Mouse (Mus musculus) limb, embryonic 14.5 days (tissue): ENCODE data around the gene Apoh. TPM values are rescaled to one million over a fixed set of nuclear protein-coding genes. Genes with fewer than 3 reads are reported as not detected.

ENCODE experiments used
- ATAC-seq: fragments of 200-750 bp; cut with Nextera tagmentation; 2 replicates; pipeline ENCODE4 v1.8.0; 2017; ENCODE audit warnings: low read depth, moderate number of reproducible peaks, moderate TSS enrichment; ENCODE audit not compliant: low FRiP score
- DNase-seq: peaks from one replicate; pipeline ENCODE4 v3.0.0-alpha.2; 2015; ENCODE audit warnings: low spot score
- H3K27ac ChIP-seq: fragments of 300-500 bp; sonication (generic); replicated peaks from 2 replicates; pipeline ENCODE4 v1.5.1; 2014; ENCODE audit warnings: low read depth, mild to moderate bottlenecking, low read length, moderate library complexity, mixed read lengths
- H3K27me3 ChIP-seq: fragments of 300-500 bp; sonication (generic); 2 replicates; pipeline ENCODE4 v1.6.1; 2014; ENCODE audit warnings: low read length, mixed read lengths; ENCODE audit not compliant: control insufficient read depth, insufficient read depth
- H3K36me3 ChIP-seq: fragments of 300-500 bp; sonication (generic); 2 replicates; pipeline ENCODE4 v1.6.1; 2014; ENCODE audit warnings: mild to moderate bottlenecking, low read length, moderate library complexity, mixed read lengths; ENCODE audit not compliant: control insufficient read depth, insufficient read depth
- H3K4me1 ChIP-seq: fragments of 300-500 bp; sonication (generic); 2 replicates; pipeline ENCODE4 v1.6.1; 2014; ENCODE audit warnings: antibody characterized with exemption, low read length, mixed read lengths; ENCODE audit not compliant: control insufficient read depth, insufficient read depth
- H3K4me2 ChIP-seq: fragments of 300-500 bp; sonication (generic); replicated peaks from 2 replicates; pipeline ENCODE4 v1.6.1; 2014; ENCODE audit warnings: low read depth, mild to moderate bottlenecking, low read length, moderate library complexity; ENCODE audit not compliant: severe bottlenecking
- H3K4me3 ChIP-seq: fragments of 300-500 bp; sonication (generic); replicated peaks from 2 replicates; pipeline ENCODE4 v1.5.1; 2014; ENCODE audit warnings: low read length
- H3K9ac ChIP-seq: fragments of 300-500 bp; sonication (generic); 2 replicates; pipeline ENCODE4 v1.6.1; 2014; ENCODE audit warnings: mild to moderate bottlenecking, low read depth, low read length, moderate library complexity; ENCODE audit not compliant: severe bottlenecking
- H3K9me3 ChIP-seq: fragments of 300-500 bp; sonication (generic); 2 replicates; pipeline ENCODE4 v1.6.1; 2016; ENCODE audit warnings: low read length; ENCODE audit not compliant: control insufficient read depth
- POLR2A ChIP-seq: fragments of 200-500 bp; IDR thresholded peaks from 2 replicates; pipeline ENCODE4 v1.8.0; 2012; ENCODE audit warnings: inconsistent platforms, mild to moderate bottlenecking, moderate library complexity, borderline replicate concordance; ENCODE audit not compliant: insufficient read depth, insufficient read length; ENCODE audit errors: extremely low read depth
- WGBS: fragments of 180-500 bp; shearing (Covaris S2); extraction: QIAGEN DNeasy Blood & Tissue Kit; methylation state at CpG from one replicate; pipeline ENCODE4 v1.1.7; 2014; 5-methylcytosine and 5-hydroxymethylcytosine counted together
- polyA plus RNA-seq, 2 experiments: library from polyadenylated mRNA; depleted of rRNA in 1 of 2; stranded (reverse) in 1 of 2; unstranded in 1 of 2; fragments of >200 nt; fragmentation: Nextera tagmentation in 1 of 2; extraction: Ambion mirVana in 1 of 2; gene quantifications; 2 replicates each; pipeline versions ENCODE4 v1.2.1 to v1.2.3; 2012 to 2014

Gene Apoh
- polyA plus RNA-seq, 2 experiments = 0.35 TPM; not detected in 1

- peak within 1 kb of the TSS; percentile 72 for H3K27ac ChIP-seq
Measured at GRCm38 (mm10) chr11:108343789-108344462, 772 bp downstream of the Apoh start, which contains the start of gene Prkca. Gene Prkca, minus strand, starts transcription at chr11:108343928.

GRCm38 (mm10) chr11:108344759-108345158 is 1.6 kb downstream of the Apoh start:
- WGBS = 56% methylated on average over 8 of the region's 8 CpGs
- DNase-seq (no peak), ATAC-seq (no peak)
- Histone ChIP-seq H3K4me2 (peak overlapping the region; percentile 99; the same call in 1 of the 2 replicates), H3K4me3 (0 out of 2 replicates have a peak overlapping the region, but pooled peaks have one; percentile 78), H3K9me3 (no peaks in the 10 kb centered on the region), H3K9ac (no peak overlapping the region), H3K4me1 (peaks cover 4% of the 10 kb centered on the region; the same call in 1 of the 2 replicates), H3K36me3 (no peaks in the 10 kb centered on the region), H3K27ac (no peak overlapping the region), H3K27me3 (no peaks in the 10 kb centered on the region)
- TF ChIP-seq POLR2A = no peak

More at GRCm38 (mm10) chr11:108343789-108344462, 772 bp downstream of the Apoh start, which contains the start of gene Prkca:
- Histone ChIP-seq H3K27me3 (no peaks in the 10 kb centered on the region), H3K9me3 (no peaks in the 10 kb centered on the region), H3K36me3 (no peaks in the 10 kb centered on the region), H3K9ac (peak within 1 kb of the TSS; percentile 77), H3K4me3 (peak within 1 kb of the TSS; percentile 78), H3K4me1 (peaks cover 4% of the 10 kb centered on the region; the same call in 1 of the 2 replicates), H3K4me2 (peak within 1 kb of the TSS; percentile 99)
- TF ChIP-seq POLR2A = 0 out of 2 replicates have a peak, but pooled peaks have one; percentile 64
- peak; percentile 93 for DNase-seq
- ATAC-seq = peak; percentile 94
- under 1% methylated on average over 33 of the region's 63 CpGs for WGBS

DNA sequence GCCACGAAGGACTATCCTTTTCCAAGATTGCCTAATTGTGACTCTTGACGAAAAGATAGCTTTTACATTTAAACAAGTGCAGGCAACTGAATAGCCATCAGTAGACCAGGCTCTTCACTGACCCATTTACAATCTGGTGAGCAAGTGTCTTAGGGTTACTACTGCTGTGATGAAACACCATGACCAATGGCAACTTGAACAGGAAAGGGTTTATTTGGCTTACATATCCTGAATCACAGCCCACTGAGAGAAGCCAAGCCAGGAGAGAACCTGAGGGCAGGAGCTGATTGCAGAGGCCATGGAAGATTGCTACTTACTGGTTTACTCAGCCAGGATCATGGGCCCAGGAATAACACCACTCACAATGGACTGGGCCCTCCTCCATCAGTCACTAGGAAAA is 2.2 kb downstream of the Apoh start:
- ATAC-seq = no peak
- no peak overlapping the region for H3K27ac ChIP-seq
- H3K4me1 ChIP-seq = peaks cover 4% of the 10 kb centered on the region; the same call in 1 of the 2 replicates
- no peaks in the 10 kb centered on the region for H3K27me3 ChIP-seq
- H3K9me3 ChIP-seq = no peaks in the 10 kb centered on the region
- no peaks in the 10 kb centered on the region for H3K36me3 ChIP-seq
- H3K9ac ChIP-seq = no peak overlapping the region
- H3K4me2 ChIP-seq = no peak overlapping the region
- no peak overlapping the region for H3K4me3 ChIP-seq
- WGBS = 93% methylated on average over 2 of the region's 2 CpGs
- DNase-seq = no peak
- no peak for TF ChIP-seq POLR2A

GRCm38 (mm10) chr11:108350799-108351198 is 7.6 kb downstream of the Apoh start:
- ATAC-seq (no peak), DNase-seq (no peak)
- TF ChIP-seq POLR2A = no peak
- Histone ChIP-seq H3K27me3 (no peaks in the 10 kb centered on the region), H3K4me3 (no peak overlapping the region), H3K4me1 (no peaks in the 10 kb centered on the region), H3K36me3 (no peaks in the 10 kb centered on the region), H3K27ac (no peak overlapping the region), H3K4me2 (no peak overlapping the region), H3K9me3 (no peaks in the 10 kb centered on the region), H3K9ac (no peak overlapping the region)
- 89% methylated on average over 4 of the region's 4 CpGs for WGBS

GRCm38 (mm10) chr11:108352842-108353388 is 9.8 kb downstream of the Apoh start:
- no peak overlapping the region for H3K27ac ChIP-seq
- no peak overlapping the region for H3K4me2 ChIP-seq
- H3K4me1 ChIP-seq = no peaks in the 10 kb centered on the region
- no peak for TF ChIP-seq POLR2A
- no peak overlapping the region for H3K9ac ChIP-seq
- DNase-seq (no peak), ATAC-seq (no peak)
- H3K36me3 ChIP-seq = no peaks in the 10 kb centered on the region
- no peaks in the 10 kb centered on the region for H3K9me3 ChIP-seq
- H3K4me3 ChIP-seq = no peak overlapping the region
- WGBS = 86% methylated on average over 10 of the region's 10 CpGs
- no peaks in the 10 kb centered on the region for H3K27me3 ChIP-seq
